Mouse (Mus musculus) E14TG2a.4 (cell line): ENCODE data around the gene Mrps26.

Experiments
- CTCF ChIP-seq: conservative IDR thresholded peaks from 2 replicates; pipeline ENCODE4 v1.5.1; 2014; ENCODE audit warnings: low read length
- POU5F1 ChIP-seq: IDR thresholded peaks from 2 replicates; pipeline ENCODE4 v1.6.1; 2014; ENCODE audit warnings: low read length, borderline replicate concordance

GRCm38 (mm10) chr2:130602195-130602594 is 38.7 kb downstream of the Mrps26 start:
- TF ChIP-seq CTCF (no peak), POU5F1 (no peak)
